Mouse (Mus musculus): Measurements from ENCODE around the gene Arhgap31.

Gene Arhgap31

DNA sequence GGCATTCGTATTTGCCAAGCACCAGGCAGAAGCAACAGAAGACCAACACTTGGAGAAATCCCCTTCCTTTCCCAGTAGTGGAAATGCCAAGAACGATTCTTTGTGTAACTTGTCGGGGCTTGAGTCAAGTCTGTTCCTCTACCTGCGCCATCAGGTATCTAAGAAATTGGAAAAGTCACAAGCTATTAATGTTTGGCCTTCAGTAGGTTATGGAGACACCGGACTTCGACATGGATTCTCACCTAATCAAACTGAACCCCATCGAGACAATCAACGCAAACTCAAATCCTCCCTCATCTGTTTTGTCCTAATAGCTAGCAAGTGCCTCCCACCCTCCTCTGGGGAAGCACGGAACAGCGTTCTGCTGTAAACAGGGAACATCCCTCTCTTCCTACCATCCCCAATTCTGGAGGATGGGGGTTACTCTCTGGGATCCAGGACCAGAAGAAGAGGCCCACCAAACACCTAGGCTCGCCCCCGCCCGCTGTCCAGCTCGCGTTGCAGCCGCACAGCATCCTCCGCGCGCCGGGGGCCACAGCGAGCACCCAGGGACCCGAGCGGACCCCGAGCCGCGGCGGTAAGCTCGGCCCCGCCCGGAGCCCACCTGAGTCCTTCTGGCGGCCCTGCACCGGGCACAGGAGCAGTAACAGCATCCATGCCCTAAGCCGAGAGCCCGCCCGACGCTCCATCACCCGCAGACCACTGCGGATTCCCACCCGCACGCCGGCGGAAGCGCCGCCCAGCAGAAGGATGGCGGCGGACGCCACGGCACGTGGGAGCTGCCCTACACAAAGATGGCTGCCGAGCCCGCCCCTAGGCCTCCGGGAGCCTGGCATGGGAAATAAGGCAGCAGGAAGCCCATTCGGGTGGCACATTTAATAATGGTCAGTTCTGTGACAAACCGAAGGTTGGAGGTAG is 163.3 kb downstream of the Arhgap31 start, which contains the start of gene Poglut1:
Poglut1 (minus strand) TSS at position 780 of the 918 bp plus-strand sequence.
- in situ Hi-C loops (cut with MboI, MseI): loop anchor here (25.0 kb wide), 1 partner anchor 1612 kb away; the partner anchor contains the start of gene Hcls1
